Mouse (Mus musculus) monocyte, adult 59 days (primary cell): Measurements from ENCODE around the gene Slc4a8. TPM values are rescaled to one million over a fixed set of nuclear protein-coding genes. Genes with fewer than 3 reads are reported as not detected.

ENCODE experiments used
- total RNA-seq, 2 experiments: library from RNA; stranded (reverse); gene quantifications; one replicate each; pipeline ENCODE4 v1.2.4; 2023

Slc4a8 gene
- total RNA-seq = 1 to 10 TPM; 2.0 to 5.5 TPM

GRCm38 (mm10) chr15:100761419-100762185 lies at the start of gene Slc4a8:
Gene Slc4a8, plus strand, starts transcription at chr15:100761747.

DNA sequence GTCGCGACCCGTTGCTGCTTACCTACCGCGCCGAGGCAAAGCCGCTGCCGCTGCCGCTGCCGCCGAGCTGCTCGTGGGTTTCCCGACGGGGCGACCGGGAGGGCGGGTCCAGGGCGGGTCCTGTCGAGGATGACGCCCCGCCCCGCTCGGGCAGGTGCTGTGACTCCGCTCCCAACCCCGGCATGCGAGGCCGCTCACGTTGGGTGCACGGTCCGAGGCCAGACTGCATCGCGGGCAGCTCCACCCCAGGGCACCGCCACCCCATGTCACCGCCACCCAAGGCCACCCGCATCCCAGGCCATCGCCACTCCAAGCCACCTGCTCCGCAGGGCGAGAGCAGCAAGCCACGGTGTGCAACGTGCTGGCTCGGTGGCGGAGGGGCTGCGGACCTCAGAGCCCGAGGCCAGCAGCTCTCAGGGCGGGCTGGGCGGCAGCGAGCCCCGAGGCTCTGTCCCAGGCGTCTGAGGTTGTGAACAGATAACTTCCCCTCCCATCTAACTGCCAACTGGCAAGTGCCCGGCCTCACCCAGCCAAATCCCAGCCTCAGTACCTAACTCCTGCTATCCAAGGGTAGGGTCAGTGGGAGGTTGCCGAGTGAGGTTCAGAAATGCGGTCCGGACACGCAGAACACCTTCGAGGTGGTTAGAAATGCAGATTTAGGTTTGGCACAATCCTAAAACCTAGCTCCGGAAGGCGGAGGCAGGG lies 32.1 kb upstream of the Slc4a8 start, which contains the start of gene Galnt6:
Gene Galnt6 (minus strand): TSS at position 96 of the 705 bp plus-strand sequence.

DNA sequence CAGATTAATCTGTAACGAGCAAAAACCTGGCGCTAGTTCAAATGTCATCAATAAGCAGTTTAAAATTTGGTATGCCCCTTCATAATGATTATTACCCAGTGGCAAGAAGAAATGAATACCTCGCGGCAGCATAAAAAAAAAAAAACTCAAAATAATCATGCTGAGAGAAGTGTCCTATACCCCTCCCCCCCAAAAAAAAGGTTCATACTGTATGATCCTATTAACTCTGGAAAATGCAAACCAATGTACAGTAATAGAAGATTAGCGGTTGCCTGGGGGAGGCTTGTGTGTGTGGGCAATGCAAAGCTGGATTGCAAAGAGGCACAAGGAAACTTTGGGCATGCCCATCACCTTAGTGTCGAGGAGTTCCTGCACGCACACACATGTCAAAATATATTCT lies 108.0 kb downstream of the Slc4a8 start, which contains the start of gene Scn8a:
Gene Scn8a (plus strand): TSS at position 301 of the 400 bp plus-strand sequence.

Other genes with a start within 250 kb of the Slc4a8 start
- gene Tfcp2, start 209.7 kb upstream of the Slc4a8 start, total RNA-seq = 1 to 10 TPM; 7.2 to 8.8 TPM
- gene Pou6f1, start 161.8 kb upstream of the Slc4a8 start, total RNA-seq = 10 to 100 TPM; 12.4 to 15.5 TPM
- gene Dazap2, start 146.4 kb upstream of the Slc4a8 start, total RNA-seq = 100 to 1,000 TPM; 500 to 526 TPM
- gene Smagp, start 124.8 kb upstream of the Slc4a8 start, total RNA-seq = 10 to 100 TPM; 60.8 to 79.4 TPM
- gene Bin2, start 92.2 kb upstream of the Slc4a8 start, total RNA-seq = 100 to 1,000 TPM; 508 to 528 TPM
- 10 to 100 TPM; 20.1 to 22.6 TPM for gene Cela1, start 73.8 kb upstream of the Slc4a8 start, total RNA-seq
- 10 to 100 TPM; 27.2 to 27.3 TPM for gene Galnt6, start 32.4 kb upstream of the Slc4a8 start, total RNA-seq
- not detected for gene Scn8a, start 108.1 kb downstream of the Slc4a8 start, total RNA-seq